Mouse (Mus musculus): ENCODE results near the gene Brd2.
A peak's percentile ranks its signal among the peaks of the same experiment; 100 is the strongest.

GRCm38 (mm10) chr17:34121172-34121878, 1.1 kb downstream of the Brd2 start:
- TF ChIP-seq CTCF (IDR thresholded peaks at IDR 0.05; ENCODE audit: borderline replicate concordance, insufficient read depth, low read depth, low read length) (no peak), POLR2A (IDR thresholded peaks at IDR 0.05; ENCODE audit: borderline replicate concordance, insufficient read depth, low read length) (peak; percentile 44; the same call in 1 of the 2 replicates)
